Mouse (Mus musculus) liver, adult 2 months (tissue): ENCODE results near the gene Pgm3.

Experiments
- CTCF ChIP-seq: fragments of 200-500 bp; IDR thresholded peaks from 2 replicates; pipeline ENCODE4 v1.5.1; 2011; ENCODE audit warnings: low read depth, low read length, control low read depth
- POLR2A ChIP-seq: fragments of 200-500 bp; IDR thresholded peaks from 2 replicates; pipeline ENCODE4 v1.6.1; 2011; ENCODE audit warnings: low read length, control low read depth; ENCODE audit not compliant: insufficient read depth; ENCODE audit errors: extremely low read depth

- no peak for TF ChIP-seq CTCF
- no peak for TF ChIP-seq POLR2A
Measured at GRCm38 (mm10) chr9:86617837-86618492, 46.3 kb upstream of the Pgm3 start.
